Mouse (Mus musculus) CD8-positive naive resting alpha-beta T cell, adult 2 months (primary cell): Measurements from ENCODE around the gene Cdhr4.

Experiments
- DNase-seq, 2 experiments: peaks; one replicate each; pipeline ENCODE4 v3.0.0; 2022; ENCODE audit warnings: low read depth in 2 of 2, low spot score in 2 of 2

The Cdhr4 gene

DNA sequence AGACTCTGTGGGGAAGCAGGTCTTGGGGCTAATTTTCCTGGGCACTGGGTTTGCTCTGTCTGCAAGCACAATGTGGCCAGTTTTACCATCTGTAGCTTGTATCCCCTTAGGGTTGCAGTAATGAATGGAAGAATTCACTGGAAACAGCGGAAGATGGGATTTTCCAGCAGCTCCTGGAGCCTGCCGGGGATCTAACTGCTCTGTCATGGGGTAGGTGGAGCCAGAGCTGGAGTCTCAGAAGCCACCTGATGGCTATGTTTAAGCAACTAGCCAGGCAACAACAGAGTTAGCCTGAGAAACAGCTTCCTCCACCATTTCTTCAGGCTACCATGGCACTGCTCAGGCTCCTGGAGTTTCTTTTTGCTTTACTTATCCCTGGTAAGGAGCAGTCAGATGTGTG, at the start of gene Cdhr4:
Gene Cdhr4 (plus strand): TSS at position 301 of the 400 bp plus-strand sequence.
- DNase-seq = no peak

DNA sequence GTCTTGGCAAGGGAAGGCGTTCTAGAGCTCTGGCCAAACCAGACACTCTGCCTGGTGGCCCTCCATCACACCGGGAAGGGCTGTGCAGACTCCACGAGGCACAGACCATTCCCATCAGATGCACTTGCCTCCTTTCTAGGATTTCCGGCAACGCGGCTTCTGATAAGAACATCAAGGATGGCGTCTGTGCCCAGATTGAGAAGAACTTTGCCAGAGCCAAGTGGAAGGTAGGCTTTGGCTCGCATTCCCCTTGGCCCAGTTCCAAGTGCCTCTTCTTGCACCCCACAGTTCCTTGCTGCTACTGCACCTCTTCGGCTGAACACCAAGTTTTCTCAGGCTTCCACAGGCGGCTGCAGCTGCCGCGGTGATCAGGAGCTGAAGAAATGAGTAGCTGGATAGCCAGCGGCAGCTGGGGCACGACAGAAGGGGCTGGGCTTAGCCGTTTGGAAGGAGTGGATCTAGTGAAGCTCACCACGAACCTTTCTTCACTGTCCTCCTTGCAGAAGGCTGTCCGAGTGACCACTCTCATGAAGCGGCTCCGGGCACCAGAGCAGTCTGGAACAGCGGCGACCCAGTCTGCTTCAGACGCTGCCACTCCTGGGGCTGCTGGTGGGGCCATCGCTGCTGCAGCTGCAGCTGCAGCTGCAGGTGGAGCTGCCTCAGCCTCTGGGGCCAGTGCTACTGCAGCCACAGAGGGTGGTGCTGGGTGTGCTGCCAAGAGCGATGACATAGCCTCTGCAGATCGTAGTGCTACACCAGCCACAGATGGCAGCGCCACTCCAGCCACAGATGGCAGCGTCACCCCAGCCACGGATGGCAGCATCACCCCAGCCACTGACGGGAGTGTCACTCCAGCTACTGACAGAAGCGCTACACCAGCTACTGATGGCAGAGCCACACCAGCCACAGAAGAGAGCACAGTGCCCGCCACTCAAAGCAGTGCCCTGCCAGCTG, 44.8 kb upstream of the Cdhr4 start:
- no peak for DNase-seq

DNA sequence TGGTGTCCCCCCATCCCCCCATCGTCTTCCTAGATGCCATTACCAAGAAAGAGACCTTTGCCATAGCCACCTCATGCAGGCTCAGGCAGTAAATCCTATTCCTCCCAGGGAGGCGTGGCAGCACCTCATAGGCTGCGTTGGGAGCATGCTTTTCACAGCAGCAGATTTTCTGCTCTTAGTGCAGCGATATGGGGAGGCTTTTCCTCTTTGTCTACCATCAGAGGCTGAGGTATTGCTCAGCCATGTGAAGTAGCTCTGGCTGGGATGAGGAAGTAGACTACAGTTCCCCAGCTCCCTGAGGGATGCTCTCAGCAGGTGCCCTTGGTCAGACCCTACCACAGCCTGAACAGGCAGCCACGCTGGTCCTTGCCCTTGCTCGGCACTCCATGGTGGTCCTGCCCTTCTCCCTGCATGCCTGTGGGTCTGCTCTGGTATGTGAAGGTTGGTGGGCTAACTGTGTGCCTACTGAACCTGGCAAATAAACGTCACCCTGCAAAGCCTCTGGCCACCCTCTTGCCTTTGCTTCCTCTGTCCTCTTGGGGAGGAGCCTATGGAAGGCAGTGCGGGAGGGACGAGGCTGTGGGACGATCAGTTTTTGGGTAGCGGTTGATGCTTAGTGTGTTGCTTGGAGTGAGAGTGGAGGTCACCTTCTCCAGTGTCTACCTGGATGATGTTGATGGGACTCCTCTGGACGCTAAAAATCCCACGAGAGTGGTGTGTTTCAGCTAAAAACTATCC, 42.9 kb upstream of the Cdhr4 start:
- no peak for DNase-seq

DNA sequence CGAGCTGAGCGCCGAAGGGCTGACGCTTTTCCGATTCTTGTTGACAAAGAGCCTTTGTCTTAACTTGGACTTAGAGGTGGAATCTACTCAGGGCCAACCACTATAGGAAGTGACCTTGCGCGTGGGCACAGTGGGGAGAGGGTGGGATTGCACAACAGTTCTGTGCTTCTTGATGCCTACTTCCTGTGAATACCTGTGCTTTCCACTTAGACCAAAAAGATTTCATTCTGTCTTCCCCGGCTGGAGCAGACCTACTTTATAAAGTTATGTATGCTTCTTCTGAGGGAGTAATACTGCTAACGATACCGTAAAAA, 42.4 kb upstream of the Cdhr4 start, which contains the start of gene Traip:
Gene Traip (plus strand): TSS at position 215 of the 314 bp plus-strand sequence.
- no peak for DNase-seq

DNA sequence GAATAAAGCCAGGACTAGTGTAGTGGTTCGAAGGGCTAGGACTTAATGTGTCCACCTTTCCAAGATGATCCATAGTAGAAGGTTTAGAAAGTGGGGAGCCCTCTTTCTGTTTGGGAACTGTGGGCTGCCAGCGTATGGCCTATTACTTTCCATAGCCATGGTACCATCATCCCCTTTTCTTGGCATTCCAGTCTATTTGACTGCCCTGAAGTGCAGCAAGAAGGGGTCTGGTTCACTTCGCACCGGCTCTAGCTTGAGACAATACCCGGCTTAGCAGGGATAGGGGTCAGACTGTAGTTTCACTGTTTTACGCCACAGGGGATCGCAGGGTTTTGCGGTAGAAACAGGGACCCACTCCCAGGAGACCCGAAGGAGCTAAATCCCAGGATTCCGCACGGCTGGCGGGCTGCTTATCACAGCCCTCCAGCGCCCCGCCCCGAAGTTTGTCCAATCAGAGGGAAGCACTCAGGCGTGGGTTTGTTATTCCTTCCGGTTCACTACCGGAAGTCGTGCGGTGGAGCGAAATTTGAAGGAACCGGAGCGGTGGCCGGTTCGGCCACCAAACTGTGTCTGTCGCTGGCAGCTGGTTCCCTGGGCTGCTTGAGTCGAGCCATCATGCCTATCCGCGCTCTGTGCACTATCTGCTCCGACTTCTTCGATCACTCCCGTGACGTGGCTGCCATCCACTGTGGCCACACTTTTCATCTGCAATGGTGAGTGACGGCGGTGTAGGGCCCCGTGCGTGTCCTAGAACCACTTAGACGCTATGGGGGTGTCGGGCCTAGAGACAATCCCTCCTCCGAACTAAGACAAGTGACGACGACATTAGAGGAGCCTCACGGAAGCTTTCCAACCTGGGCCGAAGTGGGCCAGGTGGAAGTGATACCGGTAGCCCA, 41.6 kb upstream of the Cdhr4 start:
- DNase-seq = peak; percentile 70 to 82

DNA sequence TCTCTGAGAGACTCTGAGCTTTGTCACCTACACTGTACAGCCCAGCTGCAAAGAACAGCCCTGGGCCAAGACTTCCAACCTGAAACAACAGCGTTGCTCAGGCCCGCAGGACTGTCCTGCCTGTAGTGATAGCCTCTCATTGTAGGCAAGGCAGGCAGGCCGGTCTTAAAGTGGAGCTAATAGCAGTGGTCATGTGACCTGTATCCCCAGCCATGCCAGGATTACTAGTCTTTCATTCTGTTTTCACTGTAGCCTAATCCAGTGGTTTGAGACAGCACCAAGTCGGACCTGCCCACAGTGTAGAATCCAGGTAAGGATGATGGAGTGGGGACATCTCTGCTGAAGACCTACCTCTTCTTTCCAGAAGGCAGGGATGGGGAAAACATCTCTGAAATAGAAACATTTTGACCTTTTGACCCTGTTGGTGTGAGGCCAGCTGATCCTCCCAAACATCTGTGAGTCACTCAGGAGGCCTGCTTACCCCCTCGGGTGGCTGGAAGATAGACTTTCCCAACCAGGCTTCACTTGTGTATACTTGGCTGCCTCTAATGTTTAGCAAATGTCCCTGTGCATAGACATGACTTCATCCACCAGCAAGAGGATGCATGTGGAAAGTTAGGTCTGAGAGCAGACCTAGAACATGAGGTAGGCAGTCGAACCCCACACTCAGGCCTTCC, 36.5 kb upstream of the Cdhr4 start:
- DNase-seq = no peak

DNA sequence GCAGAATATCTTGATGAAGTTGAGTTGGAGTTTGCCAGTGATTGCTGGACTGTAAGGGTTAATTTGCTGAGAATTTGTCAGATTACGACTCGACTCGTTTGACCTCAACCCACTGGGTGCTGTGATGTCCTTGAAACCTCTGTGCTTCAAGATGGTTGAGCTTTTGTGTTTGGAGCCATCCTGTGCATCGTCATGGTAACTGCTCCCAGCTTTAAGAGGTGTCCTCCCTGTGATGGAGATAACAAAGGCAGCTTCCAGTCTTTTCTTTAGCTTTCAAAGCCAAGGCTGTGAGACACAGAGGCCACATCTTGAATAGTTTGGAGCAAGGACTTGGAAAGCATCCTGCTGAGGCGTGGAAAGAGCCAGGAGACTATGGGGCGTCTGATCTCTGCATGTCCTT, 35.2 kb upstream of the Cdhr4 start:
- DNase-seq = no peak

DNA sequence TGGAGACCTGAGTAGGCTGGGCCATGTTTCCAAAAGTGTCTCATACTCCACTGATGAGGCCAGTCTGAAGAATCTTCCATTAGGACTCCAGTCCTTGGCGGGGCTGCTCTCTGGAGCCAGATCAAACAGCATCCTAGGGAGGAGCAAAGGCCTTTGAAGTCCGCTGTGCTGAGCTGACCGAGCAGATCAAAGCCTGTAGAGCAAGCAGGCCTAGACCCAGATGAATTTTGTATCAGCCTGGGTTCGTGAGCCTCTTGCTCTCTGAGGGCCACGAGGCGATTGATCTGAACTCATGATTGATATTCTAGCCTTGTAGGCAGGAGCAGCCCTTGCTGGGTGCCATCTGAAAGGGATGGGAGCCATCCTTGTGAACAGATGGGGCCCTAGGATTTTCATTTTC, 32.4 kb upstream of the Cdhr4 start:
- DNase-seq = no peak

DNA sequence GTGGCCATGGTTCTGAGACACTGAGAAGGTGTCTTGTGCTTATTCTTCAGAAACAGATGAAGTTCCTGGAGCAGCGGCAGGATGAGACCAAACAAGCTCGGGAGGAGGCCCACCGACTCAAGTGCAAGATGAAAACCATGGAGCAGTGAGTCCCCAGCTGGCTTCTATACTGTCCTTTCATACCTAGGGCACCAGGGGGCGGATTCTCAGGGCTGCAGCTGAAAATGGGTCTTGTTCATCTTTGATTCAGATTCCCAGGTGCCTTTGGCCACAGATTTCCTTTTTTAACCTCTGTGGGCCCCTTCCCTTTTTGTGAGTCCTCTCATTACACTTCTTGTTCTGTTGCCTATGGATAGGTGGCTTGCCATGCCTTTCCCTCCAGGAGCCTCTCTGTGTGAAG, 31.4 kb upstream of the Cdhr4 start:
- DNase-seq = no peak

DNA sequence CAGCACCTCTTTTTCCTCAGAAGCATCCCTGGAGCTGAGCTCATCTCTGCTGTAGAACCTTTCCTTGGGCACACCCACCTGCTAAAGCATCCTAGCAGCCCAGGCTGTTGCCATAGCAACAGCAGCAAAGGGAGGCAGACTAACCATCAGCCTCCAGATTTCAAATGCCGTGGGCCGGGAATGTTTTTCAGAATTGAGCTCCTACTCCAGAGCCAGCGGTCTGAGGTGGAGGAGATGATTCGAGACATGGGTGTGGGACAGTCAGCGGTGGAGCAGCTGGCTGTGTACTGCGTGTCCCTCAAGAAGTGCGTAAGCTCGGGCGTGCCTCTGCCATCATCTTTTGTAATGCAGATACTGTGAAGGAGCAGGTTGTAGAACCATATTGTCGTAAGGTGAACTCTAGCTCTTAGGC, 30.9 kb upstream of the Cdhr4 start:
- no peak for DNase-seq

DNA sequence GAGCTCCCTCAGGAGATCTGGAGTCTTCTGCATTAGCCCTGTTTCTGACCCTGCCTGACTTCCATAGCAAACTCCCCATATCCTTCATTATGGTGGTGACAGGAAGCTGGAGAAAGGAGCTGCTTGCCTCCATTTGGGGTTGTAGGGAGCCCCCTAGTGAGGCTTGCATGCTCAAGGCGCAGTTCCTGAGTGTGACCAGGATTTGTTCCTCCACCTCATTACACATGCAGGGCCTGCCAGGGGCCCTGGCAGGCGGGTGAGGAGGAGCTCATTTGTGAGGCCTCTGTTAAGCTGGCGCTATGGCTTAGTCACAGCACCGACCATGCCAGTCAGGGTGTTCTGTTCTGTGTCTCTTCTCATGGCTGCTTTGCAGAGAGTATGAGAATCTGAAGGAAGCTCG, 30.4 kb upstream of the Cdhr4 start:
- no peak for DNase-seq

DNA sequence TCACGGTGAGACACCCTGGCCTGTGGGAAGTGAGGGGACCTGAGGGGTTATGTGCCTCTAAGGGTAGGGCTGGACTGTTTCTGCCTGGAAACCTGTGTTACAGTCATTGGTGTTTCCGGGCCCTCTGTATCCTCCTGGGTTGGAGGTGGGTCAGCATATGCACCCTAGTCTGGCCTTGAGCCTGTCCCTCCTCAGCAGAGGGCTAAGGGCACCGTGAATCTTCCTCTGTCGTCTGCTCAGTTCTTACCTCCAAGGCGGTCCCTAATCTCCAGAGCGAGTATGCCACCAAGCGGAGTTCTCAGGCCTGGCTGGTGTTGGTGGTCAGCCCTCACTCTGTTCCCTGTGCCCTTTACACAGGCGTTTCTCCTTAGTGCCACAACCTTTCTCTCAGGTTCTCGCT, 29.4 kb upstream of the Cdhr4 start:
- no peak for DNase-seq

DNA sequence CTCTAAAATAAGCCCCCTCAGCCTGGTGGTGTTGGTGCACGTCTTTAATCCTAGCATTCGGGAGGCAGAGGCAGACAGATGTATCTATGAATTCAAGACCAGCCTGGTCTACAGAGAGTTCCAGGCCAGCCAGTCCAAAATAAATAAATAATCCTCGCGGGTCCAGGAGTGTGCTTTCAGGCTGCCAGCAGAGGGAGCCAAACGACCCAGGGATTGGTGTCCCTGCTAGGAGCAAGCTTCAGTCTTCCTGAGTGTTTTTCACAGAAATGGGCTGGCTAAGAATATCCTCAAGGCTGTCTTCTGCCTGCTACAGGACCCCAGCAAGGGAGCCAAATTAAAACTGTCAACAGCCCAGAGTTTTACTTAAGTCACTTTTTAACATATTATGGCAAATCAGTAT, 28.6 kb upstream of the Cdhr4 start:
- DNase-seq = peak; percentile 62 to 68

DNA sequence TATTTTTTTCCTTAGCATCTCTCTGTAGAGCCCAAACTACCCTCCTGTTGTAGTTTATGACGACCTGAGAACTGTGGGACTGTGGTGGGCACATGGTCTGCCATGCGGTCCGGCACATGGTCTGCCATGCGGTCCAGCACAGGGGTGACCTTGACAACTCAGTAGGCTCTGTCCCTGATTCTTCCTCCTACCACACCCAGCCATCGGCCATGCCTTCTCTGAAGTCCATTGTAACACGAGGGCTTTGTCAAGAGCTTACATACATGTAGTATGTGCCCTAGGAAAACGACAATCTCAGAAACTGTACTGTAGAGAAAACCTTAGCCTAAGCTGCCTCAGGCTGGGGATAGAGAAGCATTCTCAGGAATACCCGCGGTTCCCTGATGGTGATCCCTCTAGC, 27.6 kb upstream of the Cdhr4 start:
- no peak for DNase-seq

DNA sequence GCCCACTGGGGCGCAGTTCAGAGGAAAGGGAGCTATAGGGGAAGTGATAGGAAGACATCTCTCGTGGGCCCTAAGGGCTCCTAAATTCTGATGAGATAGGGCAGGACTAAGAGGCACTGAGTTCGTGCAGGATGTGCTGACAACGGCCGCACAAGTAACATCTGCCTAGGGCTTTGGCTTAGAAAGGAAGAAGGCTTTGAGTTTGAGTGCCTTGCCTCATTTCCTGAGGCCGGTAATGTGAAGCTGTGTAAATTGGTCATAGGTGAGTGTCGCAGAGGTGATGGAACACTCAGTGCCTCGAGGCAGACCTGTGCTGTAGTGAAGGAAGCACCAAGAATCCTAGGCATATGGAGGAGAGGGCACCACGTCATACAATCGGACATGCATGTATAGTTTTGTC, 25.6 kb upstream of the Cdhr4 start:
- DNase-seq = no peak

DNA sequence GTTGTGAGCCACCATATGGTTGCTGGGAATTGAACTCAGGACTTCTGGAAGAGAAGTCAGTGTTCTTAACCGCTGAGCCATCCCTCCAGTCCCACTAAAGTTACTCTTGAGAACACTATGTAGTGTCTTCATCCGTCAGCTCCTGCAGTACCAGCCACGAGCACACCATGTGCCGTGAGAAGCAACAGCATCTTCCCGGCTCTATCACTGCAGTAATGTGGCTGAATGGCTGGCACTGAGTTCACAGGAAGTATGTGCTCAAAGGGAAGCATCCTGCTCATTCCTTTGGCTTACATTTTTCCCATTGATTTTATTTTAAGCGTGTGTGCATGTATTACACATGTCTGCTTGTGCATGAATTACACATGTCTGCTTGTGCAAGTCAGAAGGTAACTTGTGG, 24.9 kb upstream of the Cdhr4 start:
- no peak for DNase-seq

DNA sequence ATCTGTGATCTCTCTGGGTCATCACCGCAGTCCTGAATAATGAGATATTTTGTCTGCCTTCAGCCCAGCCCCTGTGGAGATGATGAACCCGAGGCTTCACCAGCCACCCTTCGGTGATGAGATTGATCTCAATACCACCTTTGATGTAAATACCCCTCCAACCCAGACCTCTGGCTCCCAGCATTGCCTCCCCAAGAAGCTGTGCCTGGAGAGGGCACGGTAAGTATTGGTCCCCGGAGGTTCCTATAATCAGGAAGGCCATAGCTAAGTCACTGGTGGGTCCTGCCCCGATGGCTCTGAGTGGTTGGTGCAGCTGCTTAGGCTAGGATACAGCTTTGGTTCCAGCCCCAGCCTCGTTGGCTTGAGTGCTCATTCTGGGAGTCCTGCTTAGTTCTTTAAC, 23.8 kb upstream of the Cdhr4 start:
- DNase-seq = no peak

DNA sequence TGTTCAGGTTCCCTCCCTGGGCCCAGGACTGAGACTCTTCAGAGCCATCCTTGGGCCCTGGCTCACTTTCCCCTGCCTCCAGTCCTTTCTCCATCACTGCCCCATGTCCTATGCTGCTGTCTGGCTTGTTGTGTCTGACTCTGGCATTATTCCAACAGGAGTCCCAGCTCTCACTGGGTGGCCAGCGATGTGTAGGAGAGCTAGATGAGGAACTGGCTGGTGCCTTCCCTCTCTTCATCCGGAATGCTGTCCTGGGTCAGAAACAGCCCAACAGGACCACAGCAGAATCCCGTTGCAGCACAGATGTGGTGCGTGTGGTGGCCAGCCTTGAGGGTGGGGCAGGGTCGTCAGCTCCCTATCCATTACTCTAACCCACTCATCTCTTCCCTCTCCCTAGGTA, 22.0 kb upstream of the Cdhr4 start:
- DNase-seq = no peak

DNA sequence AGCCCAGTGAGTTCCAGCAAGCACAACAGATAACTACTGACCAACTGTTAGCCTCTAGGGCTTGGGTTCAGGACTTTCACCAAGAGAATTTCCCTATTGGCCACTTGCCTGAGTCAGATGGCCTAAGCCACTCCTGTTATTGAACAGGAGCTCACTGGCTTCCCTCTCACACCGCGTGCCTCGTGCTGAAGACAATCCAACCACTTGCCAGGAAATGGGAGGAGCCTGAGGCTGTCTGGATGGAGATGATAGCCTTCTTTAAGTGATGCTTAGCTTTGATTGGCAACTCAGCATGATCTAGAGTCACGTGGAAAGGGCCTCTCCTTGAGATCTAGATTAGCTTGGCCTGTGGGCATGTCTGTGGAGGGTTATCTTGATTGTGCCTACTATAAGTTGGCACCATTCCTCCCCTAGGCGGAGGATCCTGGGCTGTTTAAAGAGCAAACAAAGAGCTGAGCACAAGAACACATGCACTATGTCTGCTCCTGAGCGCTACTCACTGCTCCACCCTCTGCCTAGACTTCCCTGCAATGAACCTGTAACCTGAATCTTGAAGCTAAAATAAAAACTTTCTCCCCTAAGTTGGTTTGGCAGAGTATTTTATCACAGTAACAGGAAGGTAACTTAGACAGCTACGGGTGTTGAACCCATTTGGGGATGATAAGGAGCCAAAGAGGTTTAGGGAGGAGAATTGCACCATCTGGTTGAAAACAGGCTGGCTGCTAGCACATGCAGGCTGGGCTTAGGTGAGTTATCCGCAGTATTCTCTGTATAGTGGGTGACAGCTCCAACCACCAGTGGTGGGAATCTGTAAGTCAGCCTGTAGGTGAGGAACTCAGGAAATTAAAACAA, 20.4 kb upstream of the Cdhr4 start:
- no peak for DNase-seq
